Mouse (Mus musculus) embryonic facial prominence, embryonic 10.5 days (tissue): Measurements from ENCODE around the gene Oaz3. TPM values are rescaled to one million over a fixed set of nuclear protein-coding genes. Genes with fewer than 3 reads are reported as not detected.

Experiments
- DNase-seq: peaks from one replicate; pipeline ENCODE4 v3.0.0-alpha.2; 2017; ENCODE audit warnings: low spot score
- H3K27ac ChIP-seq: fragments of 300-500 bp; sonication (generic); replicated peaks from 2 replicates; pipeline ENCODE4 v1.5.1; 2016; ENCODE audit warnings: mild to moderate bottlenecking
- H3K27me3 ChIP-seq: fragments of 300-500 bp; sonication (generic); replicated peaks from 2 replicates; pipeline ENCODE4 v1.6.1; 2016; ENCODE audit warnings: low read depth, mild to moderate bottlenecking; ENCODE audit not compliant: poor library complexity, severe bottlenecking
- H3K36me3 ChIP-seq: fragments of 300-500 bp; sonication (generic); replicated peaks from 2 replicates; pipeline ENCODE4 v1.6.1; 2016; ENCODE audit warnings: mild to moderate bottlenecking, moderate library complexity
- H3K4me1 ChIP-seq: fragments of 300-500 bp; sonication (generic); 2 replicates; pipeline ENCODE4 v1.6.1; 2016
- H3K4me3 ChIP-seq: fragments of 300-500 bp; sonication (generic); 2 replicates; pipeline ENCODE4 v1.5.1; 2016; ENCODE audit warnings: mild to moderate bottlenecking, moderate library complexity
- H3K9me3 ChIP-seq: fragments of 300-500 bp; sonication (generic); 2 replicates; pipeline ENCODE4 v1.6.1; 2016; ENCODE audit warnings: mild to moderate bottlenecking
- WGBS: fragments of 180-500 bp; shearing (Covaris S2); methylation state at CpG from one replicate; pipeline ENCODE4 v1.1.7; 2016; 5-methylcytosine and 5-hydroxymethylcytosine counted together
- polyA plus RNA-seq: library from polyadenylated mRNA; unstranded; fragments of >200 nt; fragmentation: Nextera tagmentation; extraction: Ambion mirVana; gene quantifications from 2 replicates; pipeline ENCODE4 v1.2.1, GENCODE M21; 2016

The Oaz3 gene
- polyA plus RNA-seq, 1 experiment from 2014 or later = 0.56 TPM

DNA sequence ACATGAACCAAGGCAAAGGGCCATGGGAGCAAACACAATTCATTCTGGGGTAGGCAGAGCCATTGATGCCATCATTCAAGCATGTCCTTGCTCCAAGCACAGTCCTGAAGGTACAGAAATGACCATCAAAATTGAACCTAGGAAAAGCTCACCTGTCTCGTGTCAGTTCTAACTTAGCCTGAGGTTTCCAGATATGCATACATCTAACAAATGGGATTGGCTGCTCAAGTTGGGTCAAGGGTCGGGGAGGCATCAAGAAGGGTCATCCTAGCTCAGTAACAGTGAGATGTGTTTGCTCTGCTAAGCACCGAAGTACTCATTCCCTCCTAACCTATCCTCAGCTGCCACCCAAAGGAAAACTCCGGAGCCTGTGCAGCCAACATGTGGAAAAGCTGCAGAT lies 46.9 kb downstream of the Oaz3 start:
- no peak overlapping the region for H3K27ac ChIP-seq
- peaks cover 57% of the 10 kb centered on the region for H3K27me3 ChIP-seq
- no peak overlapping the region for H3K4me3 ChIP-seq
- 77% methylated on average over 4 of the region's 4 CpGs for WGBS
- DNase-seq = no peak
- H3K4me1 ChIP-seq = peaks cover 21% of the 10 kb centered on the region
- no peaks in the 10 kb centered on the region for H3K9me3 ChIP-seq
- no peaks in the 10 kb centered on the region for H3K36me3 ChIP-seq

DNA sequence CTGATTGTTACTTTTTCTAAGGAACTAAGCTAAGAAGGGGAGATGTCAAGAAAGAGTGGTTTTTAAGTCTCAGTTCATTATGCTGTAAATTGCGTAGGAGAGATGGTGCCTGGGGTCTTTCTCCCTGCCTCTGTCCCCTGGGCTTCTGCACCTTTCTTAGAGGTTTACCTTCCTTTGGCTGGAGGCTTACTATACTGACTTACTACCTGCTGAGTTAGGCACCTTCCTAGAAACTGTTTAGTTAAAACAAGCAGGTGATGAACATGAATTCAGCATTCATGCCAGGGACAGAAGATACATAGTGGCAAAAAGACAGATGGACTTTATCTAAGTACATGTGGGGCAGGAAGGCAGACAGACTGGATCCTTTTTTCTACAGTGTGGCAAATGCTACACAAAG lies 47.4 kb downstream of the Oaz3 start:
- H3K9me3 ChIP-seq = no peaks in the 10 kb centered on the region
- no peak for DNase-seq
- H3K27ac ChIP-seq = no peak overlapping the region
- H3K36me3 ChIP-seq = no peaks in the 10 kb centered on the region
- H3K27me3 ChIP-seq = peaks cover 52% of the 10 kb centered on the region
- peaks cover 21% of the 10 kb centered on the region for H3K4me1 ChIP-seq
- 67% methylated on average over 1 of the region's 1 CpGs for WGBS
- no peak overlapping the region for H3K4me3 ChIP-seq

DNA sequence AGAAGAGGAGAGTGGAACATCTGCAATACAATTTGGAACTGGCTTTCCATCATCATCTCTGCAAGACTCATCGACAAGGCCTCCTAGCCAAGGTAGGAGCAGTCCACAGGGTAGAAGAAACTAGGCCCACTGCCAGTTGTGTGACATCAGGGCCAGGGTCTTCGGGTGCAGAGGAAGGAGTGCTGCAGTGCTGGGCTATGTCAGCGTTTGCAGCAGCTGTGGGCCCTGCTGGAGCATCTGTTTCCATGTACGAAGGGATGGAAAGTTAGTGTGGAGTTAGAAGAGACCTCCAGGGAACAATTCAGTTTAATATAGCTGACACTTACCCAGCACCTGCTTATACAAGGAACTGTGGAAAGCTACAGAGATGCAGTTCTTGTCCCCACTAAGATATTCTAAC lies 50.7 kb downstream of the Oaz3 start:
- H3K4me3 ChIP-seq = no peak overlapping the region
- H3K36me3 ChIP-seq = no peaks in the 10 kb centered on the region
- H3K9me3 ChIP-seq = no peaks in the 10 kb centered on the region
- WGBS = 72% methylated on average over 4 of the region's 4 CpGs
- no peaks in the 10 kb centered on the region for H3K4me1 ChIP-seq
- no peak overlapping the region for H3K27ac ChIP-seq
- no peak for DNase-seq
- peaks cover 25% of the 10 kb centered on the region for H3K27me3 ChIP-seq

GRCm38 (mm10) chr3:94392128-94392527 lies 51.6 kb downstream of the Oaz3 start:
- H3K27ac ChIP-seq = no peak overlapping the region
- H3K36me3 ChIP-seq = no peaks in the 10 kb centered on the region
- no peak overlapping the region for H3K4me3 ChIP-seq
- peaks cover 16% of the 10 kb centered on the region for H3K27me3 ChIP-seq
- DNase-seq = no peak
- H3K4me1 ChIP-seq = no peaks in the 10 kb centered on the region
- WGBS = 88% methylated on average over 2 of the region's 2 CpGs
- H3K9me3 ChIP-seq = no peaks in the 10 kb centered on the region

- Histone ChIP-seq H3K4me3 (no peak overlapping the region), H3K27ac (no peak overlapping the region), H3K27me3 (0 out of 2 replicates have a peak, but pooled peaks cover 5% of the 10 kb centered on the region), H3K36me3 (no peaks in the 10 kb centered on the region), H3K9me3 (no peaks in the 10 kb centered on the region), H3K4me1 (no peaks in the 10 kb centered on the region)
- 77% methylated on average over 5 of the region's 5 CpGs for WGBS
- DNase-seq = no peak
Observed at GRCm38 (mm10) chr3:94391001-94391400, 52.7 kb downstream of the Oaz3 start.

GRCm38 (mm10) chr3:94389420-94389819 lies 54.3 kb downstream of the Oaz3 start:
- Histone ChIP-seq H3K36me3 (no peaks in the 10 kb centered on the region), H3K4me3 (no peak overlapping the region), H3K9me3 (no peaks in the 10 kb centered on the region), H3K4me1 (no peaks in the 10 kb centered on the region), H3K27me3 (0 out of 2 replicates have a peak, but pooled peaks cover 5% of the 10 kb centered on the region), H3K27ac (no peak overlapping the region)
- DNase-seq = no peak
- 95% methylated on average over 16 of the region's 16 CpGs for WGBS

DNA sequence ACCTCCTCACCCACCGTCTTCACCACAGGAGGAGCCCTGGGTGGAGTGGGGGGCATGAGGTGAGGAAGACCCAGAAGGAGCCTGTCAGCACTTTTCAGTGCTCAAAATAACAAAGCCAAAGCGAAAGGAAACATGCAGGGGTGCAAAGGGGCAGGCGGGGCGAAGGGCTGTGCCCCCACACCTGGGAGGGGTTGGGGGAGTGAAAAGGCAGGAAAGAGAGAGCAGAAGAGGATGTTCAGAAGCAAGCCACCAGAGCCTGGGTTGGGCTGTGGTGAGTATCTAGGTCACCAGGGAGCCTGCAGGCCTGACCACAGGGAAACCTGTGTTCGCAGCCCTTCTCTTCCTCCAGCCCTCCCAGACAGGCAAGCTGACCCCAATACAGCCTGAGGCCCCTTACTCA lies 55.7 kb downstream of the Oaz3 start:
- DNase-seq = no peak
- Histone ChIP-seq H3K36me3 (no peaks in the 10 kb centered on the region), H3K27ac (no peak overlapping the region), H3K9me3 (no peaks in the 10 kb centered on the region), H3K4me1 (no peaks in the 10 kb centered on the region), H3K4me3 (no peak overlapping the region), H3K27me3 (0 out of 2 replicates have a peak, but pooled peaks cover 9% of the 10 kb centered on the region)
- 79% methylated on average over 5 of the region's 5 CpGs for WGBS

DNA sequence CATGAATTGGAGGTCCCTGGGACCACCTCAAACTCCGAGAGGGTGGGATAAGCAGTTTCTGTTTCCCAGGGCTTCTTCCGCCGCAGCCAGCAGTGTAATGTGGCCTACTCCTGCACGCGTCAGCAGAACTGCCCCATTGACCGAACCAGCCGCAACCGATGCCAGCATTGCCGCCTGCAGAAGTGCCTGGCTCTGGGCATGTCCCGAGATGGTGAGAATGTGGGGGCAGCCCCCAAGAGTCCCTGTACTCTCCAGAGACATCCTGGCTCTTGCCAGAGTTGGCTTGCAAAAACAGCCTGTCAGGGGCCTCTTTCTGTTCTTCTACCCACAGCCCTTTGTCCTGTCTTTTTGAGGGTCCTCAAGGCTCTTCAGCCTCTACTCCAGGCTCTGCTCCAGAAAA lies 56.3 kb downstream of the Oaz3 start:
- H3K4me1 ChIP-seq = no peaks in the 10 kb centered on the region
- H3K36me3 ChIP-seq = no peaks in the 10 kb centered on the region
- no peak for DNase-seq
- H3K4me3 ChIP-seq = no peak overlapping the region
- H3K27me3 ChIP-seq = 0 out of 2 replicates have a peak, but pooled peaks cover 9% of the 10 kb centered on the region
- no peaks in the 10 kb centered on the region for H3K9me3 ChIP-seq
- H3K27ac ChIP-seq = no peak overlapping the region
- WGBS = 92% methylated on average over 10 of the region's 10 CpGs

- Histone ChIP-seq H3K4me1 (no peaks in the 10 kb centered on the region), H3K36me3 (no peaks in the 10 kb centered on the region), H3K27ac (no peak overlapping the region), H3K27me3 (0 out of 2 replicates have a peak, but pooled peaks cover 9% of the 10 kb centered on the region), H3K9me3 (no peaks in the 10 kb centered on the region), H3K4me3 (no peak overlapping the region)
- WGBS = 76% methylated on average over 4 of the region's 4 CpGs
- DNase-seq = no peak
Observed at GRCm38 (mm10) chr3:94386671-94387070, 57.0 kb downstream of the Oaz3 start.

GRCm38 (mm10) chr3:94383476-94383875 lies 60.2 kb downstream of the Oaz3 start:
- H3K9me3 ChIP-seq = no peaks in the 10 kb centered on the region
- peaks cover 12% of the 10 kb centered on the region for H3K4me1 ChIP-seq
- WGBS = 62% methylated on average over 3 of the region's 3 CpGs
- no peak overlapping the region for H3K4me3 ChIP-seq
- H3K27ac ChIP-seq = no peak overlapping the region
- DNase-seq = no peak
- H3K27me3 ChIP-seq = 0 out of 2 replicates have a peak, but pooled peaks cover 3% of the 10 kb centered on the region
- no peaks in the 10 kb centered on the region for H3K36me3 ChIP-seq

Other genes with a start within 250 kb of the Oaz3 start
- not detected in 2 replicates for gene Gm5286, start 247.2 kb downstream of the Oaz3 start, polyA plus RNA-seq
- not detected in 2 replicates for gene Gm4778, start 179.9 kb downstream of the Oaz3 start, polyA plus RNA-seq
- 8.3 TPM in 2 replicates for gene Them4, start 133.8 kb downstream of the Oaz3 start, polyA plus RNA-seq
- gene Them5, start 101.8 kb downstream of the Oaz3 start, polyA plus RNA-seq = 0.11 TPM in 1 of 2 replicates, not detected in the other
- gene C2cd4d, start 81.5 kb downstream of the Oaz3 start, polyA plus RNA-seq = 0.30 and 0.31 TPM in 2 replicates
- 0.21 and 0.29 TPM in 2 replicates for gene Rorc, start 71.1 kb downstream of the Oaz3 start, polyA plus RNA-seq
- 0.07 and 0.28 TPM in 2 replicates for gene Lingo4, start 45.4 kb downstream of the Oaz3 start, polyA plus RNA-seq
- gene Tdrkh, start 30.6 kb downstream of the Oaz3 start, polyA plus RNA-seq = 14.2 and 16.5 TPM in 2 replicates
- 68.5 and 71.4 TPM in 2 replicates for gene Mrpl9, start 597 bp downstream of the Oaz3 start, polyA plus RNA-seq
- gene Celf3, start 34.4 kb upstream of the Oaz3 start, polyA plus RNA-seq = 25.4 and 28.7 TPM in 2 replicates
- gene Riiad1, start 36.4 kb upstream of the Oaz3 start, polyA plus RNA-seq = 1.8 and 3.2 TPM in 2 replicates
- 39.3 and 40.7 TPM in 2 replicates for gene Snx27, start 138.8 kb upstream of the Oaz3 start, polyA plus RNA-seq
- gene Gm10972, start 199.2 kb upstream of the Oaz3 start, polyA plus RNA-seq = not detected in 2 replicates
- gene Tuft1, start 215.0 kb upstream of the Oaz3 start, polyA plus RNA-seq = 4.2 and 4.7 TPM in 2 replicates
- gene Selenbp2, start 249.6 kb upstream of the Oaz3 start, polyA plus RNA-seq = not detected in 2 replicates